9 mouse cellular contexts compared by ENCODE assay signal in genomic region chr7:19196676-19197075, GRCm38 (mm10). TPM values are rescaled to one million over a fixed set of nuclear protein-coding genes. Genes with fewer than 3 reads are reported as not detected.
DNase-seq lines count a peak whose midpoint lies in the region; ATAC-seq and TF ChIP-seq lines count a peak whose summit lies in the region.
"Had no signal": no experiment of that assay in that cellular context is flagged by ENCODE, and none has a peak within 500 bp of the region (broad histone marks: within the 10 kb centered on the region; RNA-seq: fewer than 3 reads in every experiment).

No protein-coding gene starts in this region.

- no peak overlapping the region for H3K9ac ChIP-seq in heart, adult 2 months (ENCODE audit: low read depth, low read length)
- no peak overlapping the region for H3K9ac ChIP-seq in lung, postnatal 0 days (replicated peaks; ENCODE audit: low read depth)
- H3K9ac ChIP-seq in neural tube, embryonic 15.5 days (replicated peaks): no peak overlapping the region

- H3K79me2 ChIP-seq in heart, adult 2 months (replicated peaks; ENCODE audit: control insufficient read depth, insufficient read depth, low read length): no peaks in the 10 kb centered on the region

- no peak for ATAC-seq in lung, postnatal 0 days
- ATAC-seq in neural tube, embryonic 15.5 days (ENCODE audit: low FRiP score): no peak

- no peak overlapping the region for H3K4me3 ChIP-seq in heart, adult 2 months
- no peak overlapping the region for H3K4me3 ChIP-seq in lung, postnatal 0 days (ENCODE audit: low read depth, low read length)
- H3K4me3 ChIP-seq in neural tube, embryonic 15.5 days (replicated peaks): no peak overlapping the region
- H3K4me3 ChIP-seq: myocyte had no signal

- no peak for DNase-seq in heart, adult 2 months
- DNase-seq in heart, adult 8-10 months (ENCODE audit: low spot score): no peak
- peak; percentile 46 for DNase-seq in ovary, postnatal 14 days (ENCODE audit: low spot score)
- no peak for DNase-seq in ovary, postnatal 36 days (ENCODE audit: low spot score)
- peak; percentile 12 for DNase-seq in adipocyte (ENCODE audit: low spot score)
- no peak for DNase-seq in lung, postnatal 0 days (ENCODE audit: low spot score)
- no peak for DNase-seq in yolk sac, embryonic 10.5 days (ENCODE audit: low spot score)

- intact Hi-C loops in heart, adult 2 months (cut with DNase I): loop anchor here (2.0 kb wide), 1 partner anchor 18 kb away; no protein-coding TSS in a partner anchor

- H3K27me3 ChIP-seq in heart, adult 2 months (ENCODE audit: control insufficient read depth, insufficient read depth, low read length): no peaks in the 10 kb centered on the region
- no peaks in the 10 kb centered on the region for H3K27me3 ChIP-seq in lung, postnatal 0 days (replicated peaks; ENCODE audit: insufficient read depth, low read length)
- H3K27me3 ChIP-seq in neural tube, embryonic 15.5 days (replicated peaks): no peaks in the 10 kb centered on the region

- no peaks in the 10 kb centered on the region for H3K36me3 ChIP-seq in heart, adult 2 months (ENCODE audit: control insufficient read depth, insufficient read depth, low read length)
- 0 out of 2 replicates have a peak, but pooled peaks cover 9% of the 10 kb centered on the region for H3K36me3 ChIP-seq in lung, postnatal 0 days (ENCODE audit: insufficient read depth, low read length)
- peaks cover 71% of the 10 kb centered on the region for H3K36me3 ChIP-seq in neural tube, embryonic 15.5 days

- H3K9me3 ChIP-seq in lung, postnatal 0 days (ENCODE audit: low read length): no peaks in the 10 kb centered on the region
- H3K9me3 ChIP-seq in neural tube, embryonic 15.5 days (replicated peaks): no peaks in the 10 kb centered on the region

- H3K27ac ChIP-seq in heart, adult 2 months: no peak overlapping the region
- no peak overlapping the region for H3K27ac ChIP-seq in lung, postnatal 0 days (ENCODE audit: low read length)
- no peak overlapping the region for H3K27ac ChIP-seq in neural tube, embryonic 15.5 days (replicated peaks)

- TF ChIP-seq POLR2A in heart, adult 2 months (IDR thresholded peaks at IDR 0.05; ENCODE audit: insufficient read depth, low read depth, low read length): no peak

- 49% methylated on average over 6 of the region's 6 CpGs for WGBS in heart, adult 2 months
- 51% methylated on average over 6 of the region's 6 CpGs for WGBS in lung, postnatal 0 days
- 68% methylated on average over 6 of the region's 6 CpGs for WGBS in neural tube, embryonic 15.5 days

- no peak for TF ChIP-seq EP300 in heart, adult 2 months (IDR thresholded peaks at IDR 0.05; ENCODE audit: insufficient read depth, low read depth, low read length)
- no peak for TF ChIP-seq EP300 in lung, postnatal 0 days (IDR thresholded peaks at IDR 0.05)

- no peaks in the 10 kb centered on the region for H3K4me1 ChIP-seq in heart, adult 2 months (ENCODE audit: control insufficient read depth, insufficient read depth, low read length)
- H3K4me1 ChIP-seq in lung, postnatal 0 days (ENCODE audit: insufficient read depth, low read depth, low read length): no peaks in the 10 kb centered on the region
- H3K4me1 ChIP-seq in neural tube, embryonic 15.5 days: no peaks in the 10 kb centered on the region

- peak; percentile 76 for TF ChIP-seq CTCF in heart, adult 2 months (IDR thresholded peaks at IDR 0.05)
- TF ChIP-seq CTCF in lung, postnatal 0 days (IDR thresholded peaks at IDR 0.05): peak; percentile 71

- no peak overlapping the region for H3K4me2 ChIP-seq in lung, postnatal 0 days (replicated peaks; ENCODE audit: low read depth, low read length)
- no peak overlapping the region for H3K4me2 ChIP-seq in neural tube, embryonic 15.5 days

RNA-seq across cellular contexts. Expression of gene Gpr4, which starts 15.7 kb away (rescaled TPM):
- 1 to 10 TPM; 6.8 to 7.2 TPM for total RNA-seq in heart, adult 2 months (2021)
- 17.1 and 22.0 TPM in 2 replicates for polyA plus RNA-seq in heart, adult 2 months (2012; rRNA removed)
- total RNA-seq in heart, adult 8-10 months (2022): 1 to 10 TPM; 3.3 to 8.5 (median 7.4) TPM
- polyA plus RNA-seq in lung, postnatal 0 days (2015; fragmentation: Nextera tagmentation; extraction: Ambion mirVana): 2.7 and 3.1 TPM in 2 replicates
- polyA plus RNA-seq in neural tube, embryonic 15.5 days (2015; fragmentation: Nextera tagmentation; extraction: Ambion mirVana): 3.1 and 3.3 TPM in 2 replicates

RNA-seq across cellular contexts. Expression of gene Eml2, which starts 20.5 kb away (rescaled TPM):
- 10 to 100 TPM; 35.6 to 38.7 TPM for total RNA-seq in heart, adult 2 months (2021)
- 37.3 and 38.8 TPM in 2 replicates for polyA plus RNA-seq in heart, adult 2 months (2012; rRNA removed)
- 10 to 100 TPM; 32.0 to 45.7 (median 35.7) TPM for total RNA-seq in heart, adult 8-10 months (2022)
- polyA plus RNA-seq in lung, postnatal 0 days (2015; fragmentation: Nextera tagmentation; extraction: Ambion mirVana): 17.9 and 21.7 TPM in 2 replicates
- polyA plus RNA-seq in neural tube, embryonic 15.5 days (2015; fragmentation: Nextera tagmentation; extraction: Ambion mirVana): 11.6 and 13.3 TPM in 2 replicates

RNA-seq across cellular contexts. Expression of gene Gipr, which starts 30.7 kb away (rescaled TPM):
- under 1 TPM in 1 of 2 experiments, not detected in 1; 0.16 TPM for total RNA-seq in heart, adult 2 months (2021)
- polyA plus RNA-seq in heart, adult 2 months (2012; rRNA removed): 2.5 and 3.0 TPM in 2 replicates
- total RNA-seq in heart, adult 8-10 months (2022): under 1 TPM; 0.09 to 0.29 (median 0.26) TPM
- 0.80 and 1.0 TPM in 2 replicates for polyA plus RNA-seq in lung, postnatal 0 days (2015; fragmentation: Nextera tagmentation; extraction: Ambion mirVana)
- polyA plus RNA-seq in neural tube, embryonic 15.5 days (2015; fragmentation: Nextera tagmentation; extraction: Ambion mirVana): 1.2 and 2.1 TPM in 2 replicates

RNA-seq across cellular contexts. Expression of gene Opa3, which starts 31.5 kb away (rescaled TPM):
- 10 to 100 TPM; 59.9 to 66.0 TPM for total RNA-seq in heart, adult 2 months (2021)
- 64.6 and 91.3 TPM in 2 replicates for polyA plus RNA-seq in heart, adult 2 months (2012; rRNA removed)
- 10 to 100 TPM; 61.4 to 77.3 (median 68.1) TPM for total RNA-seq in heart, adult 8-10 months (2022)
- 18.8 and 19.0 TPM in 2 replicates for polyA plus RNA-seq in lung, postnatal 0 days (2015; fragmentation: Nextera tagmentation; extraction: Ambion mirVana)
- polyA plus RNA-seq in neural tube, embryonic 15.5 days (2015; fragmentation: Nextera tagmentation; extraction: Ambion mirVana): 37.8 and 37.9 TPM in 2 replicates

RNA-seq across cellular contexts. Expression of gene Snrpd2, which starts 47.2 kb away (rescaled TPM):
- total RNA-seq in heart, adult 2 months (2021): 10 to 100 TPM; 58.7 to 68.7 TPM
- 28.6 and 34.7 TPM in 2 replicates for polyA plus RNA-seq in heart, adult 2 months (2012; rRNA removed)
- total RNA-seq in heart, adult 8-10 months (2022): 10 to 100 TPM; 63.5 to 76.4 (median 68.8) TPM
- polyA plus RNA-seq in lung, postnatal 0 days (2015; fragmentation: Nextera tagmentation; extraction: Ambion mirVana): 63.2 and 65.2 TPM in 2 replicates
- polyA plus RNA-seq in neural tube, embryonic 15.5 days (2015; fragmentation: Nextera tagmentation; extraction: Ambion mirVana): 122 and 124 TPM in 2 replicates

Comparison
In these comparisons a context has a peak if more than half of its experiments do, and no peak if none do; other contexts are left out.
1. DNase-seq: peak in ovary, postnatal 14 days (single experiment) and adipocyte (single experiment); none in heart, adult 2 months (0 of 2), heart, adult 8-10 months (single experiment), ovary, postnatal 36 days (single experiment), lung, postnatal 0 days (single experiment) and yolk sac, embryonic 10.5 days (single experiment).